Mouse (Mus musculus) C2C12 (cell line): ENCODE results near the gene Gm20388. TPM values are rescaled to one million over a fixed set of nuclear protein-coding genes. Genes with fewer than 3 reads are reported as not detected.

Source experiments
- H3K27me3 ChIP-seq: one replicate; pipeline ENCODE4 v1.6.1; 2011; ENCODE audit not compliant: control insufficient read depth, insufficient read depth, insufficient read length
- H3K36me3 ChIP-seq: one replicate; pipeline ENCODE4 v1.6.1; 2011; ENCODE audit not compliant: control insufficient read depth, insufficient read depth
- H3K4me3 ChIP-seq: one replicate; pipeline ENCODE4 v1.5.1; 2011; ENCODE audit warnings: mild to moderate bottlenecking, control low read depth; ENCODE audit not compliant: poor library complexity, insufficient read depth, severe bottlenecking
- H3K79me2 ChIP-seq: one replicate; pipeline ENCODE4 v1.6.1; 2011; ENCODE audit not compliant: control insufficient read depth, insufficient read depth
- H3K79me3 ChIP-seq: one replicate; pipeline ENCODE4 v1.6.1; 2011; ENCODE audit warnings: low read depth, control low read depth
- H3ac ChIP-seq: one replicate; pipeline ENCODE3; 2011; ENCODE audit warnings: low read depth; ENCODE audit not compliant: control insufficient read depth, insufficient read length
- CEBPB ChIP-seq: IDR thresholded peaks from one replicate; pipeline ENCODE4 v1.6.1; 2011; ENCODE audit warnings: low read depth, mild to moderate bottlenecking, control low read depth, moderate library complexity
- CTCF ChIP-seq: IDR thresholded peaks from one replicate; pipeline ENCODE4 v1.5.1; 2011; ENCODE audit not compliant: control insufficient read depth, insufficient read depth, insufficient read length
- FOSL1 ChIP-seq: IDR thresholded peaks from one replicate; pipeline ENCODE4 v1.8.0; 2011; ENCODE audit warnings: mild to moderate bottlenecking, low read length; ENCODE audit not compliant: poor library complexity, insufficient read depth, severe bottlenecking
- MAX ChIP-seq: IDR thresholded peaks from one replicate; pipeline ENCODE4 v1.6.1; 2011; ENCODE audit warnings: mild to moderate bottlenecking, control low read depth
- MYOD1 ChIP-seq: IDR thresholded peaks from one replicate; pipeline ENCODE4 v1.6.1; 2011; ENCODE audit warnings: low read depth; ENCODE audit not compliant: control insufficient read depth, insufficient read length
- MYOG ChIP-seq: IDR thresholded peaks from one replicate; pipeline ENCODE4 v1.6.1; 2011; ENCODE audit not compliant: control insufficient read depth, insufficient read length; ENCODE audit errors: extremely low read depth
- USF1 ChIP-seq: IDR thresholded peaks from one replicate; pipeline ENCODE4 v1.6.1; 2011; ENCODE audit warnings: low read depth, mild to moderate bottlenecking, control low read depth, moderate library complexity
- polyA plus RNA-seq: library from polyadenylated mRNA; unstranded; fragments of >200 nt; fragmentation: generic; extraction: Trizol; gene quantifications from one replicate; pipeline ENCODE4 v1.2.1, GENCODE M21; 2012; ENCODE audit warnings: missing spikeins

Gm20388 gene
- polyA plus RNA-seq, 1 experiment, result 15.0 TPM

DNA sequence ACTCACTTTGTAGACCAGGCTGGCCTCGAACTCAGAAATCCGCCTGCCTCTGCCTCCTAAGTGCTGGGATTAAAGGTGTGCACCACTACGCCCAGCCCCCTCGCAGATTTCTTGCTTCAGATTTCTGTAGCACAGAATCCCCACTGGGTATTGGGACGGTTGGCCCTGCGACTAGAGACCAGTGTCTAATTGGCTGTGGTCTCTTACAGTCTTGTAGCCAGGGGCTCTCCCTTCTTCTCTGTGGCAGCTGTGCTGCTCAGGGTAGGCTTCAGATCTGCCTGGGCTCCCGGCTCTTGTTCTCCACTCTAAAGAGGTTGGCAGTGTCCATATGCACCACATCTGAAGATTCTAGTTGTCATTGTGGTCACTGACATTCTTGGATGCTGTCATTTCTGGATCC, 4349.3 kb downstream of the Gm20388 start:
- H3K27me3 ChIP-seq, result no peaks in the 10 kb centered on the region
- H3K79me2 ChIP-seq, result peaks cover 89% of the 10 kb centered on the region
- TF ChIP-seq FOSL1, result no peak
- no peak overlapping the region for H3K4me3 ChIP-seq
- H3ac ChIP-seq, result no peak overlapping the region
- peaks cover 36% of the 10 kb centered on the region for H3K79me3 ChIP-seq
- H3K36me3 ChIP-seq, result no peaks in the 10 kb centered on the region

DNA sequence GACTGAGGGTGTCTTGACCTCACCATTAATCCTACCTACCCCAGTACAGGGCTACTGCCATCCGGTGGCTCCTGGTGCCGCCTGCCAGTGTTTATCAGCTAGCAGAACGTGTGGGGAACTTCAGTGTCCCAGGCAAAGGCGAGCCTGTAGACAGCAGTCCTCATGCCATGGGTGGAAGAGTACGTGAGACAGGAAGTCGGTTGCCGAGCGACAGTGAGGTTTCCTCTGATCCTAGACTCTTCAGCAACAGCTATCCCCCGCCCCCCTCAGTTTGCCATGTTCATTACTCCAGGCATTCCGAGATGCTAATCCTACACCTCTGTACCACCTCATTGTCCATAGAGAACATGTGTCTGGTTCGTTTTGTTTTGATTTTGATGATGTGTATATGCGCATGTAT, 4349.7 kb downstream of the Gm20388 start:
- Histone ChIP-seq H3K79me2 (peaks cover 89% of the 10 kb centered on the region), H3K79me3 (peaks cover 31% of the 10 kb centered on the region), H3K27me3 (no peaks in the 10 kb centered on the region), H3ac (no peak overlapping the region), H3K4me3 (no peak overlapping the region), H3K36me3 (no peaks in the 10 kb centered on the region)
- no peak for TF ChIP-seq CEBPB
- TF ChIP-seq MAX, result no peak
- TF ChIP-seq USF1, result no peak
- TF ChIP-seq FOSL1, result no peak
- no peak for TF ChIP-seq MYOD1
- no peak for TF ChIP-seq MYOG
- TF ChIP-seq CTCF, result no peak

DNA sequence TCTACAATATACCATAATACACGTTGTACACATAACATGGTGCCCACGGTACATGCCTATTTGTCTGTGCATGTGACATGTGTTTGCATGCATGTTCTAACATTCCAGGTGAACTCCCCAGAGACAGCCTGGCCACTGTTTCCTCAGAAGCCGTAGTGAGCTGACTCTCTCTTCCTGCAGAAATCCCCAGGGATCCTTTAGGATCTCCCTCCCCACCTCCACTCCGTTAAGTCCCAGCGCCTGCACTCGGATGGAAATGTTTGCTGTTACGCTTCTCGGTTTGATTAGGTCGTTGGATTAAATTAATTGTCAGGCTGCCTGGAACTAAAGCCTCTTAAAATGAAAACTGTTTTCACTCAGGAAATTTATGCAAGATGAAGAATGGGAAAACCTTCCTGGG, 4352.4 kb downstream of the Gm20388 start:
- H3K4me3 ChIP-seq, result no peak overlapping the region
- H3K36me3 ChIP-seq, result no peaks in the 10 kb centered on the region
- no peaks in the 10 kb centered on the region for H3K27me3 ChIP-seq
- H3K79me2 ChIP-seq, result peaks cover 88% of the 10 kb centered on the region
- H3ac ChIP-seq, result no peak overlapping the region
- H3K79me3 ChIP-seq, result peaks cover 20% of the 10 kb centered on the region
- TF ChIP-seq USF1 (no peak), CEBPB (no peak), FOSL1 (no peak), CTCF (no peak), MYOG (no peak), MYOD1 (no peak), MAX (no peak)

DNA sequence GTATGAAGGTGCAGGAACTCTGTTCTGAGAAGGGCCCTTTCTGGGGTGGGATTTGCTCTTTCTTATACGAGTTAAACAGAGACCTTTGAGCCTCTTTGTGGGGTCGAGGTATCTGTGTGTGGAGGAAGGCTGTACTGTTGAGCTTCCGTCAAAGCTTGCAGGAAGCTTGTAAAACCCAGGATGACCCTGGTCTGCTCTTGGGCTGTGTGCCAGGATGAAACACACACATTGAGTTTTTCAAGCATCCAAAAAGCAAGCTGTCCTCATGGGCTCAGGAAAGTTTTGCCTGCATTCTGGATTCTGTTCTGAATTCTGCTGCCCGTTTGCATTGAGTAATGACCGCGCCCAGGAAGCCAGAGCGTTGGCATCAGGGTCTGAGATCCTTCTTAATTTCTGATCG, 4353.4 kb downstream of the Gm20388 start:
- Histone ChIP-seq H3ac (no peak overlapping the region), H3K79me3 (peaks cover 19% of the 10 kb centered on the region), H3K79me2 (peaks cover 88% of the 10 kb centered on the region), H3K27me3 (no peaks in the 10 kb centered on the region), H3K4me3 (no peak overlapping the region), H3K36me3 (no peaks in the 10 kb centered on the region)
- TF ChIP-seq USF1 (no peak), MAX (no peak), CTCF (no peak), FOSL1 (no peak), MYOD1 (no peak), MYOG (no peak), CEBPB (no peak)

DNA sequence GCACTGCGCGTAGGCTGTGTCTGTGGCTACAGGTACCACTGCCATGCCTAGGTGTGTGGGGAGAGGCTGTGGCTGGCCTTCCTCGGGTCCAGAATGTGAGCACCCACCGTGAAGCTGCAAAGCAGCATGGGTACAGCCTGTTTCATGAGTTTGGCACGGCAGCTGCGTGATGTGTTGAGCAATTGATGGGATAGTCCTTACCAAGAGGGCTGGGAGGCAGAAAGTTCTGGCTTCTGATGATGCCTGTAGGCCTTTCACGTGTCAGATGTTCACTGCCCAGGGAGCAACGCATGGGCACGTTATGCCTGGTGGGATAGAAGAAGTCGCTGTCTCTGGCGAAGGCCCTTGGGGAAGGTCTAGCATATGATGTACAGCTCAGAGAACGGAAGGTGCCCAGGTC, 4354.0 kb downstream of the Gm20388 start:
- TF ChIP-seq CEBPB (no peak), MYOG (no peak), USF1 (no peak), CTCF (no peak), FOSL1 (no peak), MAX (no peak), MYOD1 (no peak)
- peaks cover 20% of the 10 kb centered on the region for H3K79me3 ChIP-seq
- no peak overlapping the region for H3ac ChIP-seq
- H3K4me3 ChIP-seq, result no peak overlapping the region
- H3K27me3 ChIP-seq, result no peaks in the 10 kb centered on the region
- H3K79me2 ChIP-seq, result peaks cover 87% of the 10 kb centered on the region
- H3K36me3 ChIP-seq, result no peaks in the 10 kb centered on the region

DNA sequence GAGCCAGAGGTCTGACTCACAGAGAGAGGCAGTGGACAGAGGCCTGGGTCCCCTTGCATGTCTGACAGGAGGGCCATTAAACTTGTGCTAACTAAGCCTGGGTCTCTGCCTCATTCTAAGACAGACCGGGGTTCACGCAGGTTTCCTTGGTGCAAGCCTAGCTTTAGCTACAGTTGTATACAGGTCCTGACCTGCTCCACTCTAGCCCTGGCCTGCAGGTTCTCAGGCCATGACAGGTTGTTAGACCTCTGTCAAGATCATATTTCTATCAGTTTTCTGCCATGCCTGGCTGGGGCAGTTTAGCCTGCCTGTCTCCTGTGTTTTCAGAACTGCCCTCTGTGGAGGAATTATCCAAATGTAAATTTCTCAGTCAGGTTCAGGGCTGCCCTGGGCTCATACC, 4354.5 kb downstream of the Gm20388 start:
- Histone ChIP-seq H3ac (no peak overlapping the region), H3K27me3 (no peaks in the 10 kb centered on the region), H3K4me3 (no peak overlapping the region), H3K79me2 (peaks cover 83% of the 10 kb centered on the region), H3K79me3 (peaks cover 20% of the 10 kb centered on the region), H3K36me3 (no peaks in the 10 kb centered on the region)
- TF ChIP-seq USF1, result no peak
- no peak for TF ChIP-seq CTCF
- TF ChIP-seq MAX, result no peak
- TF ChIP-seq FOSL1, result no peak
- TF ChIP-seq CEBPB, result no peak
- no peak for TF ChIP-seq MYOD1
- no peak for TF ChIP-seq MYOG
